Mouse (Mus musculus) kidney, postnatal 0 days (tissue): ENCODE measurements around the gene Mllt3. TPM values are rescaled to one million over a fixed set of nuclear protein-coding genes. Genes with fewer than 3 reads are reported as not detected.
A peak's percentile ranks its signal among the peaks of the same experiment; 100 is the strongest.

Source experiments
- ATAC-seq: fragments of 200-750 bp; cut with Nextera tagmentation; replicated peaks from 2 replicates; pipeline ENCODE4 v1.8.0; 2017; ENCODE audit warnings: low read depth, moderate number of reproducible peaks, moderate TSS enrichment, moderate library complexity; ENCODE audit not compliant: low FRiP score
- DNase-seq: peaks from one replicate; pipeline ENCODE4 v3.0.0-alpha.2; 2016; ENCODE audit warnings: low spot score
- H3K27ac ChIP-seq: fragments of 300-500 bp; sonication (generic); 2 replicates; pipeline ENCODE4 v1.5.1; 2014; ENCODE audit warnings: mild to moderate bottlenecking
- H3K27me3 ChIP-seq: fragments of 300-500 bp; sonication (generic); 2 replicates; pipeline ENCODE4 v1.6.1; 2014; ENCODE audit warnings: low read length, mixed read lengths; ENCODE audit not compliant: insufficient read depth
- H3K36me3 ChIP-seq: fragments of 300-500 bp; sonication (generic); 2 replicates; pipeline ENCODE4 v1.6.1; 2014; ENCODE audit warnings: low read length, mixed read lengths; ENCODE audit not compliant: insufficient read depth
- H3K4me1 ChIP-seq: fragments of 300-500 bp; sonication (generic); replicated peaks from 2 replicates; pipeline ENCODE4 v1.6.1; 2014; ENCODE audit warnings: antibody characterized with exemption, low read length, mixed read lengths; ENCODE audit not compliant: insufficient read depth
- H3K4me2 ChIP-seq: fragments of 300-500 bp; sonication (generic); 2 replicates; pipeline ENCODE4 v1.6.1; 2014; ENCODE audit warnings: mild to moderate bottlenecking, low read length, moderate library complexity, mixed read lengths
- H3K4me3 ChIP-seq: fragments of 300-500 bp; sonication (generic); replicated peaks from 2 replicates; pipeline ENCODE4 v1.5.1; 2014; ENCODE audit warnings: low read depth, low read length
- H3K9ac ChIP-seq: fragments of 300-500 bp; sonication (generic); 2 replicates; pipeline ENCODE4 v1.6.1; 2014; ENCODE audit warnings: low read depth, low read length
- H3K9me3 ChIP-seq: fragments of 300-500 bp; sonication (generic); replicated peaks from 2 replicates; pipeline ENCODE4 v1.6.1; 2016; ENCODE audit warnings: low read length, inconsistent platforms, mixed read lengths
- CTCF ChIP-seq: IDR thresholded peaks from 2 replicates; pipeline ENCODE4 v1.5.1; 2016; ENCODE audit warnings: antibody characterized with exemption, low read depth, mild to moderate bottlenecking, moderate library complexity
- WGBS: fragments of 180-500 bp; shearing (Covaris S2); extraction: QIAGEN DNeasy Blood & Tissue Kit; methylation state at CpG from one replicate; pipeline ENCODE4 v1.1.7; 2014; 5-methylcytosine and 5-hydroxymethylcytosine counted together
- polyA plus RNA-seq: library from polyadenylated mRNA; unstranded; fragments of >200 nt; fragmentation: Nextera tagmentation; extraction: Ambion mirVana; gene quantifications from 2 replicates; pipeline ENCODE4 v1.2.1, GENCODE M21; 2015

Mllt3 gene
- polyA plus RNA-seq, 1 experiment from 2014 or later: 28.9 TPM

GRCm38 (mm10) chr4:88015765-88016164 lies 17.4 kb downstream of the Mllt3 start:
- DNase-seq: no peak
- no peak for ATAC-seq
- Histone ChIP-seq H3K4me3 (no peak overlapping the region), H3K27me3 (no peaks in the 10 kb centered on the region), H3K36me3 (no peaks in the 10 kb centered on the region), H3K9me3 (no peaks in the 10 kb centered on the region), H3K27ac (no peak overlapping the region), H3K4me1 (peaks cover 9% of the 10 kb centered on the region; the same call in 1 of the 2 replicates), H3K4me2 (no peak overlapping the region), H3K9ac (no peak overlapping the region)
- no peak for TF ChIP-seq CTCF
- WGBS: 50% methylated on average over 5 of the region's 5 CpGs

- WGBS: 53% methylated on average over 7 of the region's 7 CpGs
- H3K27me3 ChIP-seq: no peaks in the 10 kb centered on the region
- no peak overlapping the region for H3K4me3 ChIP-seq
- no peak for ATAC-seq
- H3K27ac ChIP-seq: no peak overlapping the region
- no peaks in the 10 kb centered on the region for H3K9me3 ChIP-seq
- no peak for TF ChIP-seq CTCF
- no peak overlapping the region for H3K9ac ChIP-seq
- H3K4me1 ChIP-seq: peaks cover 9% of the 10 kb centered on the region; the same call in 1 of the 2 replicates
- H3K4me2 ChIP-seq: peak overlapping the region; percentile 2; the same call in 1 of the 2 replicates
- DNase-seq: peak; percentile 24
- no peaks in the 10 kb centered on the region for H3K36me3 ChIP-seq
Measured at GRCm38 (mm10) chr4:88015261-88015660, 17.9 kb downstream of the Mllt3 start.

DNA sequence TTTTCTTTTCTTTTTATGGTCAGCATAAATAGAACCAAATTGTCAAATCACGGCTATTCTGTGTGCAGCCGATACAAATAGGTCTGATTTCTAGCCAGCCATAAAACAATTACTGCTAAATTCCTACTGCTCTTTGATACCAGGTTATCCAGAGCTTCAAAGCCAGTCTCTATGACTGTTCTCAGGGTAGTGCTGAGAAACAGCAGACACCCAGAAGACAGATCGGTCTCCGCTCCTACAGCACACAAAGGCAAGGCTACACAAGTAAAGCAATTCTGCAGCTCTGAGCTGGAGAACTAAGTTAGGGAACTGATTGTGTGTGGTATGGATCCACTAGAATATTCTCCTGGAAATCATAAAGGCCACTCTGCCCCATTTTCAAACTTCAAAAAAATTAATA lies 20.4 kb downstream of the Mllt3 start:
- no peak for DNase-seq
- 41% methylated on average over 4 of the region's 4 CpGs for WGBS
- no peak for ATAC-seq
- Histone ChIP-seq H3K9ac (no peak overlapping the region), H3K4me3 (no peak overlapping the region), H3K9me3 (no peaks in the 10 kb centered on the region), H3K36me3 (no peaks in the 10 kb centered on the region), H3K27me3 (no peaks in the 10 kb centered on the region), H3K4me2 (peak overlapping the region; percentile 23), H3K27ac (no peak overlapping the region), H3K4me1 (peaks cover 7% of the 10 kb centered on the region; the same call in 1 of the 2 replicates)
- TF ChIP-seq CTCF: no peak

DNA sequence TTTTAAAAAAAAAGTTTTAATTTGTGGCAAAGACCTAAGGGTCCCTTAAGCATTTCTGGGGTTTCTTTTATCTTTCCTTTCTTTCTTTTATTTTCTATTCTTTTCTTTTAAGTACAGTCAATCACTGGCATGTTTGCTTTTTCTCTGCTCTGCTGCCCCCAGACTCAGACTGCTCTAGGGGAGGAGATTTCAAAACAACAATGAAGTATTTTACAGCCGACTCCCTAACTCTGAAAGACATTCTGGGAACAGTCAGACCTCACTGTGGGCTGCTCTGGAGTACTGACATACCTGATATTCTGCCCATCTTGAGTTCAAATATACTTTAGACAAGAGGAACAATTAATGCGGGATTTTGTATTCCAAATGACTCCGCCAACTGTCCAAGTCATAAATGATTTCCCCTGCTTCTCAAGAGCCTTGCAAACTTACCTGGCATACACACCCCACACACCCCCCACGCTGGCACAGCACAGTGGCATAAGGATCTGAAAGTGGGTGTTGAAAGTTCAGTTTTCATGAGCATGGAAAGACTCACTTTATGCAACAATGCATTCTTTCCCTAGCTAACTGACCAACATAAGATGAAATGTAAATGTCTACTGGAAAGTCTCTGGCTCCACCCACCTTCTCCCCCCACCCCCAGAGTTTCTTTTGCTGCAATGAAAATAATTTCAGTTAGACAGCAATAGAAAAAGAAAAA lies 21.1 kb downstream of the Mllt3 start:
- Histone ChIP-seq H3K36me3 (no peaks in the 10 kb centered on the region), H3K4me1 (peaks cover 5% of the 10 kb centered on the region; the same call in 1 of the 2 replicates), H3K27me3 (no peaks in the 10 kb centered on the region), H3K4me3 (no peak overlapping the region), H3K9me3 (no peaks in the 10 kb centered on the region), H3K4me2 (peak overlapping the region; percentile 23), H3K9ac (no peak overlapping the region), H3K27ac (0 out of 2 replicates have a peak overlapping the region, but pooled peaks have one; percentile 11)
- no peak for TF ChIP-seq CTCF
- DNase-seq (peak; percentile 56), ATAC-seq (no peak)
- WGBS: 37% methylated on average over 4 of the region's 4 CpGs

- DNase-seq (no peak), ATAC-seq (no peak)
- no peaks in the 10 kb centered on the region for H3K27me3 ChIP-seq
- H3K36me3 ChIP-seq: no peaks in the 10 kb centered on the region
- no peak overlapping the region for H3K4me3 ChIP-seq
- no peak overlapping the region for H3K4me2 ChIP-seq
- 81% methylated on average over 5 of the region's 5 CpGs for WGBS
- no peak overlapping the region for H3K9ac ChIP-seq
- no peak for TF ChIP-seq CTCF
- no peak overlapping the region for H3K27ac ChIP-seq
- H3K9me3 ChIP-seq: no peaks in the 10 kb centered on the region
- H3K4me1 ChIP-seq: peaks cover 5% of the 10 kb centered on the region; the same call in 1 of the 2 replicates
Measured at GRCm38 (mm10) chr4:88010441-88010840, 22.7 kb downstream of the Mllt3 start.

- no peak overlapping the region for H3K27ac ChIP-seq
- H3K9me3 ChIP-seq: no peaks in the 10 kb centered on the region
- WGBS: 76% methylated on average over 3 of the region's 3 CpGs
- DNase-seq (no peak), ATAC-seq (no peak)
- H3K36me3 ChIP-seq: no peaks in the 10 kb centered on the region
- no peak overlapping the region for H3K9ac ChIP-seq
- H3K4me1 ChIP-seq: no peaks in the 10 kb centered on the region
- no peak overlapping the region for H3K4me2 ChIP-seq
- no peak overlapping the region for H3K4me3 ChIP-seq
- TF ChIP-seq CTCF: no peak
- H3K27me3 ChIP-seq: no peaks in the 10 kb centered on the region
Measured at GRCm38 (mm10) chr4:88005801-88006200, 27.4 kb downstream of the Mllt3 start.
